Mouse (Mus musculus): ENCODE data around the gene Hoxd9.

Hoxd9 gene

DNA sequence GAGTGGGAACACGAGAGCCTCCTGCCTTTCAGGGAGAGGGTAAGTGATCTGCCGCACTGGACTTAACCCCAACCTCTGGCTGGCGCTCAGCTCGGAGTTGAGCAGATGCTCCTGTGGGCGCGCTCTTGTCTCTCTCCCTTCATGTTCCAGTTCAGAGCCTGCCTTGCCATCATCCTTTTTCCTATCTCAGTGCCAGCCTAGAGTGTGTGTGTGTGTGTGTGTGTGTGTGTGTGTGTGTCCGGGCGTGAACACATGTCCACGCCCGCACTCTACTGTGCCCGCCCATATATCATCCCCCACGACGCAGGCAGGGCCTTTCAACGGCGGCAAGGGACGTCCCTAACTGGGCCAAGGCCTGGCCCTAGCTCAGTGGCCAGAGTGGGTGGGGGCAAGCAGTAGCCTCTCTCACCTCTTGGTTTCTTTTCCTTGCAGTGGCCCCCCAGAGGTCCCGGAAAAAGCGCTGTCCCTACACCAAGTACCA is 14.0 kb upstream of the Hoxd9 start:
- DNase-seq (ENCODE audit: low read depth): no peak

DNA sequence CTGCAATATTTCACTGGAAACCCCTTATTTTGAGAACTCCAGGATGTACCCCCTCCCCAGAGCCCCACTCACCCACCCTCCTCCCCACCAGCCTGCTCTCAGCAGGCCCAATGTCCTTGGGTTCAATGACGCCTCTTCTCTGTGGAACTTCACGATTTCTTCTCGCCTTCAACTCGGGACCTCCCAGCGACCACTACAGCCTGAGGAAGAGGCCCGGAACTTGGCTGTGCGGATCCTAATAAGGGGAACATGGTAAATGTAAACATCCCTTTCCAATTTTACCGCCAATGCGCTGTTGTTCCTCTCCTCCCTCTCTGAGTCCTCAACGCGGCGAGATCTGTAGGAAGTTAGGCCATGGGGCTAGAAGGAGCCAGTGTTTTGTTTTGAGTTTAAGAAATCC is 13.4 kb upstream of the Hoxd9 start:
- no peak for DNase-seq (ENCODE audit: low read depth)

DNA sequence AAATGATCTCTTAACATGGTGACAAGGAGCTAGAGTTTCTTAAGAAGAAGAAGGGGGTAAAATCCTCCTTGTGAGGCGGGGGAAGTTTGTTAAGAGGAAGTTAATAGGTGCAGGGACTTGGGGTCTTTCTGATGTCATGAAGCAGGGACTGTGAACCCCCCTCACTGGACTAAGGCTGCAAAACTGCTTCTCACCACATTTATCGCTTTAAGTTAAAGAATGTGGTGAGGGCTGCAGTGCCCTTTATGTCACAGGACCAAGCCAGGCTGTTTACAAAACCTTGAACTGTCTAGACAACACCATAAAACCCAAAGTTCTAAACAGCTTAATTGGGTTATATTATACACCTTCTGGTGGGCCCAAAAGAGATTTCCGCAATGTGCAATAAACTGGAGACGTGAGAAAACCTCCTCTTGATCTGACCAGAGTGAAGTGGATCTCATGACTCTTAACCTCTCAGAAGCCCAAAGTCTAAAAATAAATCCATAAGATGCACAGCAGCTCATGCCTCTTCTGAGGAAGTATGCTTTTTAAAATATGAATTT is 12.4 kb upstream of the Hoxd9 start:
- no peak for DNase-seq (ENCODE audit: low read depth)

DNA sequence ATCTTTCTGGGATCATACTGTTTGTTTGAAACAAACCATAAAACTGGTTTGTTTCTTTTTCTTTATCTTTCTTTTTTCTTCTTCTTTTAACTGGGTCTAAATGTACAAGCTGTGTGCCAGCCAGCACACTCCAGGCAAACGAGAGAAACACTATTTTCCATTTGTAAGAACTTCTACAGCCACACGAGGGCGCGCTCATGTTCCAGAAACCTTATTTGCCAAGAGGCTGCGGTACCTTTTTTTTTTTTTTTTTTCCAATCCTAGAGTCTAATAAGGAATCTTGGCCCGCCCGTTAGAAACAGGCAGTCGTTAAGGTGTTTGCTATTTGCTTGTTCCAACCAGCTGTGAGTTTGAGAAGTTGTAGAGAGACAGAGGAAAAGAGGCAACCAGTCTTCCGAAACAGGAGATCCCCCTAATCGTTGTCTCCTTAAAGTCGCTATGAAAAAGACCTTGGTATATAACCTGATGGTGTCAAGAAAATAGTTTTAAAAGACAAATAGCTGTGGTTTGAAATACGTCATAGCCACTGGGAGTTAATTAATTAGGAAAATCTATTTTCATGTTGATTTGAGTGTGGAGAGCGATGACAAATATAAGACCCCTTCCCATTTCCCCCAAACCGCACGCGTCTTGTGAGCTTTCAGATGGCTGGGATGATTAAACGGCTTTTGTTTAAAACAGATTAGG is 11.1 kb upstream of the Hoxd9 start:
- DNase-seq (ENCODE audit: low read depth): no peak

DNA sequence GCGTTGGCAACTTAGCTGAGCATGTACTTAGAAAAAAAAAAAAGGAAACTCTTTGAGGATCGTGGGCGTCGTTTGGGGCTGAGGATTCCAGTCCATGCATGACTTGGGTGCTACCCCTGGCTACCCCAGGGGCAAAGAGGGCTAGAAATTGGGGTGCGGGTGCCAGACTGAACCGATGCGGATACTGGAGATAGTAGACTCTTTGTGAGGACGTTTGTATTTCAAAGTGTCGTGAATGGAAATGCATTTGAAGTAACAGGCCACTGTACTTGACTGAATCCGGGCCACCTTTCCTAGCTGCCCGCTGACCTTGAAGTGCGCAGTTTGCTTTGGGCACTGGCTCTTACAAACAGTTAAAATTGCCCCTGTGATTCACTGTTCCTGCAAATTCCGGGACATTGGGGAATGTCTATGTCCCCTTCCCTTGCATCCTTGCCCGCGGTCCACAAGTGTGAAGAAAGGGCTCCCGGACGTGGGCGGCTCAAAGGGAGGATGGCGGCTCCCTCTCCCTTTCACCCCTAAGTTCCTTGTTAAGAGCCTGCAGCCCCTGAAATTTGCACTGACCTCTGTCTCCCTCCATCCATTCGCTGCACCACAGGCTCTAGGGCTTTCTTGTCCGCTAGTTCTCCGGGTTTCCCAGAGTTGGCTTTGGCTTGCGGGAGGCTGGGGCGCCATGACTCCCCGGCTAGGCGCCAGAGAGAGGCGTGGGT is 10.4 kb upstream of the Hoxd9 start:
- no peak for DNase-seq (ENCODE audit: low read depth)

DNA sequence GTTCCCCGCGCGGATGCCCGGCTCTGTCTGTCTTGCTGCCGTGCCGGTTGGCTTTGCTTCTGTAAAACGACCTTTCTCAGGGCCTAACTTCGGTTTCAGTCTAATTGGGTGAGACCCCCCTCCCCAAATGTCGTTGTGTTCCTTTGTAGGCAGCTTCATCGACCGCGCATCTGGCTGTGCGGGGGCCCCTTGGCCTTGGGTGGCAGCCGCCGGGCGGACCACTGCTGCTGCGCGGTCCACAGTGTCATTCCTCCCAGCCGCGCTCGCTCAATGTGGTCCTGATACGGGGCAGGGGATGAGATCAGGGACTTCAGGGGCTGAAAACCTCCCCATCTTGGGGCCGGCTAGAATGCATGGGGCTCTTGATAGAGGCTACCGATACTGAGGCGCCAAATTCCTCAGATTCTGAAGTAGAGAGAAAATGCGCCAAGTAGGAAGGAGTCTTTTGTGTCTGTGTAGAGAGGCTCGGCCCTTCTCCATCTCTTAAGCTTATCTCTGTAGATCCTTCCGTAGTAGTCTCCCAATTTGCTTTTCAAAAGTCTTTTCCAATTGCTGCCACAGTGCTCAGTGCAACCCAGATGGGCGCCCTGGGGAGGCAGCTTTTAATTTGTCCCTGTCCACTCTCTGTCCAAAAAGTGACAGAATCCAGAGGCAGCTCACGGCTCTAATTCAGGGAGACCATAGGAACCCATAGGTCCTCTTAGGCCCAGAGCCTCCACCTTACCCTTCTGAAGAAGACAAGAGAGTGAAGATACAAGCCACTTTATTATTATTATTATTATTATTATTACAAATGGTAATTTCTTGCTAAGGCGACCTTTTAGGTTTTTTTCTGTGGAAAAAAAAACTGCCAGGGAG is 9.6 kb upstream of the Hoxd9 start:
- DNase-seq (ENCODE audit: low read depth): no peak

DNA sequence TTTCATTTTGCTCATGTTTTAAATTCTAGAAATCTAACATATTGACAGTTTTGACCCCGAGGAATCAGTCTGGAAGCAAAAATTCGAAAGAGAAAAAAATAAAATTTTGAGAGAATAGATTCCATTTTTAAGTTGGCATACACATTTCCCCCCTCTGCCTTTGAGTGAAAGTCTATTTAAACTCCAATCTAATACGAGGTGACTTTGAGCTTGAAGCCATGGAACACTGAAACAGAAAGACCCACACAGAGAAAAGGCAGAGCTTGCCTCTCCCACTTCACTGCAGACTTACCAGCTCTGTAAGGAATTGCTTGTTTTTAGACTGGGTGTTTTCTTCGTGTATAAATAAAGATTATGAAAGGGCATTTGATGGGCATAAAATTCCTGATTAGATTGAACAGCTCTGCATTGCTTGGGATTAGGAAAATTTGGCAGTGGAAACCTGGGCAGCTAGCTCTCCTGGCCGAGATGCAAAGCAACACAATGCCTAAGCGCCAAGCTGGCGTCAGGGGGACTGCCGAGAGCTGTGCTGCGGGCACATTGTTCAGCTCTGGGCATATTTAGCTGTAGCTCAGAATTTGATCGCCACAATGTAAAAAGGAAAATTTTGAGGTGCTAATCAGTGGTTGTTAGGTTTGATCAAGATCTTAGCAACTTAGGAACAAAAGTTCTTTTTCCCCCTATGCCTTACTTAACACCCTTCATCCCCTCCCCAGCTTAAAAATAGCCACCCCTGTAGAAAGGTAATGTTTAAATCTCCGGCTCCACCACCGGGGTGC is 8.5 kb upstream of the Hoxd9 start:
- DNase-seq (ENCODE audit: low read depth): no peak

DNA sequence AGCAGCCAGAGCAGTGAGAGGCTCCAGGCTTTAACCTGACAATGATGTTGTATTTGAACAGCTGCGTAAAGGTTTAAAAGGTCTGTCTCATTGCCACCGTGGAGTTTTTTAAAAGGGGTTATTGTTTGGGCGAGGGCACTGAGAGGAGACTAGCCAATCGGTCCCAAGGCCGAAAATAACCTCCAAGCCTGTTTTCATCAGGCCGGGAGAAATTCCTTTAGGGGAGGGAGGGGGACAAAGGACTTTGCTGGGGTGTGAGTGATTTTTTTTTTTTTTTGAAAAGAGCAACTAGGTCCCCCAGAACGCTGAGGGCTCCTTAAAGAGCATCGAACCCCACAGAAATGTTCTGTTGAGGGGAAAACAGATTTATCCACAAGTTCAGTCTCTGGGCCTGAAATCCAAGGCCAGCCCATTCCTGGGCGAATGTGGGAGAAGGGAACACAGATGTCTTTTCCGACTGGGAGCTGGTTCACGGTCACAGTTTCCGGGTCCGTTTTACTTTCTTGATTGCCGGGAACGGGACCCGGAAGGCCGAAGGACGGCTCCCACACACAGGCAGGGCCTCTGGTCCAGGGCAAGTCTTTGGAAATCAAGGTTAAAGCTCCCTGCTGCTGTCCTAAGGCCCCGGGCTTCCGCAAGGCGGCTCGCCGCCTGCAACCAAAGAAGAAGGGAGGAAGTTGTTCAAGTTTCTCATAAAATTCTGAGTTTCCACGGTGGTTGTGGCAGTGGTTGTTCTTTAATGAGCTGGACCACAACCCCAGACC is 7.8 kb upstream of the Hoxd9 start:
- DNase-seq (ENCODE audit: low read depth): no peak

DNA sequence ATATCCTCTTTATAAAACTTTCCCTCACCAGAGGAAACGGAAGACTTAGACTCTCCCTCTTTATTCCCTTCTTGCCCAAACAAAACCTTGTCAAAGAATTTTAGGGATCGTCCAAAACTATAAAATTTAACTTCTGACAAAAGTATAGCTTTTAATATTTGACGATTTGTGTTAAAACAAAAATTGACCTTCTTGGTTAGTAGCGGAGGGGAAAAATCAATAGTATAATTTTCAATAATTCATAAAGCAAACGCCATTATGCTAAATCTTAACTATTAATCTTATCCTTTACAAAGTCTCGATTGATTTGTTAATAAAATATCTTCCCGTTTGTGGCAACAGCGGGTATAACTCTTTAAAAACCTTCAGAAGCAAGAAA is 7.2 kb upstream of the Hoxd9 start:
- DNase-seq (ENCODE audit: low read depth): no peak

DNA sequence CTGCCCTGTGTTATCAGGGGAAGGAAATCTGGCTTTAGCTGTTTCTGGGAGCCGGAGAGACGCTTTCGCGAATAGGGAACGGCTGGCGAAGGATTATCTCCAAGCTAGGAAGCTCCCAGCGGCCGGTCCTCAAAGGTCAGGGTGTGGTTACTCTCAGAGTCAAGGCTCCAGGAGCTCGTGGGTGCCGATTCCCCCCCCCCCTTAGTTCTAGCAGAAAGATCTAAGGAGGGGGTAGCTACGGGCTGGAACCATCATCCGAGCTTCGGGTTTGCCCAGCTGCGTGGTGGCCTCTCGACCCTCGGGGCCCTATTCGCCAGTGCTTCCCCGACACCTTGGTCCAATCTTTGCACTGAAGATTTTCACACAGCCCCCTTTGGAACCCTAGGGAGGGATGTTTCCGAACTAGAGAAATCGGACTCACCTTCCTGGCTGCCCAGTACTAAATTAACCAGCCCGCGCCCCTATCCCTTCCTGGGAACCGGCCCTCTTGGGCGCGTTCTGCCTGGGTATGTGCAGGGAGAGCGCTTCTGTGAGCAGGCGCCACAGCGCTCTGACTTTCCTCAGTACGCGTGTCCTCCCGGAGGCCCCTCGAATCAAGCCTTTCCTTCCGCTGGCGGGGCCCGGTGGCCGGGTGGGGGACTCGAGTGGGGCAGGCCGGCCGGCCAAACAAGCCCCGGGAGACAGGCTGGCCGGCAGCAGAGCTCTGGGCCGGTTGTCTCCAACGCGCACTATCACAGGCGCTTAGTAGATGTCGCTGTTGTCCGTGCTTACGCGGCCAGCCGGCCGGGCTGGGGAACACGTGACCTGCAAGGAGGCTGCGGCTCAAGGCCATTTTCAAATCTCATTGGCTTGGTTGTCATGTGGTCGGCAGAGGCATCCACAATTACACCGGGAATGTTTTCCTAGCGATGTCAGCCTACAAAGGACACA is 6.2 kb upstream of the Hoxd9 start, which contains the start of gene Hoxd10:
Gene Hoxd10, plus strand, starts transcription at position 903 of the 930 bp plus-strand sequence.
- no peak for DNase-seq (ENCODE audit: low read depth)

DNA sequence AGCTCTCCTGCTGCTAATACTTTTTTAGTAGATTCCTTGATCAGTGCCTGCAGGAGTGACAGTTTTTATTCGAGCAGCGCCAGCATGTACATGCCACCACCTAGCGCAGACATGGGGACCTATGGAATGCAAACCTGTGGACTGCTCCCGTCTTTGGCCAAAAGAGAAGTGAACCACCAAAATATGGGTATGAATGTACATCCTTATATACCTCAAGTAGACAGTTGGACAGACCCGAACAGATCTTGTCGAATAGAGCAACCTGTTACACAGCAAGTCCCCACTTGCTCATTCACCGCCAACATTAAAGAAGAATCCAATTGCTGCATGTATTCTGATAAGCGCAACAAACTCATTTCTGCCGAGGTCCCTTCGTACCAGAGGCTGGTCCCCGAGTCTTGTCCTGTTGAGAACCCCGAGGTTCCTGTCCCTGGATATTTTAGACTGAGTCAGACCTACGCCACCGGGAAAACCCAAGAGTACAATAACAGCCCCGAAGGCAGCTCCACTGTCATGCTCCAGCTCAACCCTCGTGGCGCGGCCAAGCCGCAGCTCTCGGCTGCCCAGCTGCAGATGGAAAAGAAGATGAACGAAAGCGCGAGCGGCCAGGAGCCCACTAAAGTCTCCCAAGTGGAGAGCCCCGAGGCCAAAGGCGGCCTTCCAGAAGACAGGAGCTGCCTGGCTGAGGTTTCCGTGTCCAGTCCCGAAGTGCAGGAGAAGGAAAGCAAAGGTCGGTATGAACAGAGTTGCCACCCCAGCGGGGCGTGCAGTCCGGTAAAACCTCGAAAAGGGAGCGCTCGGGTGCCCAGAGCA is 5.3 kb upstream of the Hoxd9 start:
- DNase-seq (ENCODE audit: low read depth): no peak

DNA sequence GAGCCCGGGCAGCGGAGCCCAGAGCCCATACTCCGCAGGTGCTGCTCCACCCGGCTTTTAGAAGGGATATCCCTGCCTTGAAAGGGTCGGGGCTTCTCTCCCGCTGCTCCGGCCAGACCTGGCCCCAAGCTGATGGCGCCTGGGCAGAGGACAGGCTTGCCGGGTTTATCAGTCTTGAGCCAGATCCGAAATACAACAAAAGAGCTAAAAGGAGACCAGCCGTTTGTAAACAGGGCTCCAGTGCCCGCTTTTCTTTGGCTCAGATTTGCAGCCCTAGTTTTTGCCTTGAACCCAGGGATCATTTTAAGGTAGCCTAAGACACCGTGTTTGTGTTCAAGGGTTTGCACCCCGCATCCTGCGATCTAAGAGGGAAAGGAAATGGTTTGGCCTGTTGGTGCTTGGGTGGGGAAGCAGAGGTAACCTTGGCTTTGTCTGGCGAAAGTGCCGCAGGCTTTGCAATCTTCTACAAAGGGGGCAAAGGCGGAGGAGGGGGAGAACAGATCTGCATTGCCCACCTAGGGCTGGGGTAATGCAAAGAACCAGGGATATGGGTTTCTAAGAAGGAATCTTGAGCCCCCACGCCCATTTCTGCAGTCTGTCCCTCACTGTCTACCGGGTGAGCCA is 4.6 kb upstream of the Hoxd9 start:
- no peak for DNase-seq (ENCODE audit: low read depth)

DNA sequence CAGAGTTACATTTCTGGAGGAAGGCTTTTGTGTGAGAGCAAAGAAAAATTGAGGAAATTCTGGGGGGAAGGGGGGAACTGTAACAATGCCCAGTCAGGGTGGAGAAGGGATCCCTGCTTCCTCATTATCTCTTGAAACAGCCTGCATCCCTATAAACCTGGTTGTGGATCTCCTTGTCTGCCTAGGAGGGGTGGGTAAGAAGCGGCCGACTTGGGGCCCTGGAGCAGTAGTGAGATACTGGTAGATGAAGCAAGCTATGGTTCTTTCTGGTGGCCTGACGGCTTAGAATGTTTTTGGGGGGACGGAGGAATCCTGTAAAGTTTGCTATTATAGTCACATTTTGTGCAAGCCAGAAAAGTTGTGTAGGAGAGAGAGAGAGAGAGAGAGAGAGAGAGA is 4.1 kb upstream of the Hoxd9 start:
- DNase-seq (ENCODE audit: low read depth): no peak

DNA sequence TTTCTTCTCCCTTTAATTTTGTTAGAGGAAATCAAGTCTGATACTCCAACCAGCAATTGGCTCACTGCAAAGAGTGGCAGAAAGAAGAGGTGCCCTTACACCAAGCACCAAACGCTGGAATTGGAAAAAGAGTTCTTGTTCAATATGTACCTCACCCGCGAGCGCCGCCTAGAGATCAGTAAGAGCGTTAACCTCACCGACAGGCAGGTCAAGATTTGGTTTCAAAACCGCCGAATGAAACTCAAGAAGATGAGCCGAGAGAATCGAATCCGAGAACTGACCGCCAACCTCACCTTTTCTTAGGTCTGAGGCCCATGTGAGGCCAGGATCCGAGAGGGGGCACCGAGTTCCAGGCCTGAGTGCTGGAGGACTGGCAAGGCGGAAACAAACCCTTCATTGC is 3.5 kb upstream of the Hoxd9 start:
- DNase-seq (ENCODE audit: low read depth): peak; percentile 44

DNA sequence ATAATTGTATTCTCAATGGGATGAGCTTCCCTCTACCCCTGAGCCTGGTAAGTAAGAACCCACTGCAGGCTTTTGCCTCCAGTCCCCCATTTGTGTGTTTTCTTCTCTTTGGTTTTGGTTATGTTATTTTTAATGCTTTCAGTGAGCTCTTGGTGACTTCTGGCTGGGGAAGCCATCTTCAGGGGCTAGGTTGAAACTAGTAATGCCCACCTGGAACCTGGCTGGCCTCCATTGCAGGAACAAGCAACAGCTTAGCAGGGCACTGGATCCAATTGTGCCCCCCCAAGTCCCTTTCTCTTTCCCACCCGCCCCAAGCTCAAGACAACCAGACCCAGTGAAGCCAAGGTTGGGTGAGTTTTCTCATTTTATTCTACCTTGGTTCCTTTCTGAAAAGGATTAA is 2.1 kb upstream of the Hoxd9 start:
- no peak for DNase-seq (ENCODE audit: low read depth)

DNA sequence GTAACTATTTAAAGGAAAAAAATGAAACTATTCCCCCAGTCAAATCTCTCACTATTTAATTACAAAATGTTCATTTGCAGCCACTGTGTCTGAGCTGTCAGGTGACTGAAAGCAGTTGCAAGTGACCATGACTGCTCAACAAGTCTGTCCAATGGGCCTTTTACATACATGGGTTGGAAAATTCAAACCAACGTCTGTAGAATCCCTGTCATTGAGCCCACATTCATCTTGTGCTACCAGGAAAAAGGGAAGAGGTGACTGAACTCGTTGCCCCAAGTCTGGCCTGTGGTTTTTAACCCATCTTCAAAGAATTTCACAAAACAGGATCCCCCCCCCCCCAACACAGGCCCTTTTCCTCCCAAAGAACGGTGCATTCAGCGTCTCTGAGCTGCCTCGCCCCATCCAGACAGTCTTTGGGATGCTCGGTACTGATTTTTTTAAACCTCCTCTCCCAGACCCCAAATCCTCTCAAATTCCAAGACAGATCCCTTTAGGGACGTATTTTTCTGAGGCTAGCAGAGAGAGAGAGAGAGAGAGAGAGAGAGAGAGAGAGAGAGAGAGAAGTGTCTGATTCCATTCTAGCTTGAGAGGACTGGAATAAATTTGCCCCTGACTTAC is 1.6 kb upstream of the Hoxd9 start:
- no peak for DNase-seq (ENCODE audit: low read depth)

DNA sequence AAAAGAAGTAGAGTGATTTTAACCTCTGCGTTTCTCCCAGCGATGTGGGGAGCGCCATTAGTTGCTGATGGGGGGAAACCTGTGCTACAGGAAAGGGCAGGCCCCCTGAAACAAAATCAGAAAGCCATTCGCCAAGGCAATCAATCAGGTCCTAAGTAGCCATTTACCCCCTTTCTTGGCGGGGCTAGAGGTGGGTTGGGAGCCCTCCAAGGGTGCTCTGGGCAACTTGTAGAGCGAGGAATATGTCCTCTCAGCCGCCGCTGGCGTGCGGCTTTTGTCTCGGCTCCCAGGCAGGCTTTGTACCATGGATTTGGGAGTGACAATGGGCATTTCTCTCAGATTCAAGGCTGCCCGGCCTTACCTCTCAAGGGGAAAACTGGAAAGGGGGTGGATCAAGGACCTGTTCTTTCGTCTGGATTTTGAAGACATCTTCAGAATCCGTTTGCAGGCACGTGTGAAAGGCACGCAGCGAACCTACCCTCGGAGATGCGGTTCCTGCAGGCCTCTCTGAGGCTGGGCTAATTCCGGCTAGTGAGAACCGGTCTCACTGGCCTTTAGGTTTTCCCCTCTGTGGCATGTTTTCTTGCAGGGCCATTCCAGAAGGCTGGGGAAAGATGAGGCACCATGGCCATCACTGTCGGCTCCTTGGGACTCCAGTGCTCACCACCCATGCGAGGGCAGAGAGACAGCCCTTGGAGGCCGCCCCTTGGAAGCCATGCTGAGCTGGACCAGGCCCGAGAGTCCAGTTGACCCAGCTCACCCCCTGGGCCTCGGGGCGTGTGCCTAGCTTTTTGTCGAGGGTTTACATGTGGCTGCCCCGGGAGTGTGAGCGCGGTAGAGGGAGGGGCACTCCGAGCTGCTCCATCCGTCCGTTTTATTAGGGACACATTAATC is 838 bp upstream of the Hoxd9 start:
- no peak for DNase-seq (ENCODE audit: low read depth)
